ENCODE assay signal across 10 mouse cellular contexts in genomic region chr15:78597729-78598128, GRCm38 (mm10). TPM values are rescaled to one million over a fixed set of nuclear protein-coding genes. Genes with fewer than 3 reads are reported as not detected.
DNase-seq lines count a peak whose midpoint lies in the region; ATAC-seq lines count a peak whose summit lies in the region.
"Had no signal": no experiment of that assay in that cellular context is flagged by ENCODE, and none has a peak within 500 bp of the region (broad histone marks: within the 10 kb centered on the region; RNA-seq: fewer than 3 reads in every experiment).

No protein-coding gene starts in this region.

- H3K4me1 ChIP-seq in limb, embryonic 13.5 days: no peaks in the 10 kb centered on the region
- H3K4me1 ChIP-seq: embryonic facial prominence, embryonic 13.5 days; limb, embryonic 15.5 days had no signal

- ATAC-seq in limb, embryonic 13.5 days (ENCODE audit: low FRiP score, low read depth): no peak
- ATAC-seq in monocyte, adult 5-6 weeks (replicated peaks; ENCODE audit: insufficient number of reproducible peaks, low FRiP score, low TSS enrichment, poor library complexity, severe bottlenecking): peak; percentile 37

- no peaks in the 10 kb centered on the region for H3K36me3 ChIP-seq in limb, embryonic 13.5 days
- H3K36me3 ChIP-seq: embryonic facial prominence, embryonic 13.5 days; limb, embryonic 15.5 days had no signal

- H3K27ac ChIP-seq in limb, embryonic 13.5 days: no peak overlapping the region
- H3K27ac ChIP-seq: embryonic facial prominence, embryonic 13.5 days; limb, embryonic 15.5 days had no signal

- no peaks in the 10 kb centered on the region; the same call in 1 of the 2 replicates for H3K9me3 ChIP-seq in limb, embryonic 13.5 days
- H3K9me3 ChIP-seq: embryonic facial prominence, embryonic 13.5 days; limb, embryonic 15.5 days had no signal

- H3K4me2 ChIP-seq in limb, embryonic 13.5 days (replicated peaks): no peak overlapping the region
- H3K4me2 ChIP-seq: embryonic facial prominence, embryonic 13.5 days; limb, embryonic 15.5 days had no signal

- peak overlapping the region; percentile 13; the same call in 1 of the 2 replicates for H3K9ac ChIP-seq in limb, embryonic 13.5 days
- H3K9ac ChIP-seq: embryonic facial prominence, embryonic 13.5 days; limb, embryonic 15.5 days had no signal

- 61% methylated on average over 4 of the region's 4 CpGs for WGBS in limb, embryonic 13.5 days

- no peak overlapping the region for H3K4me3 ChIP-seq in limb, embryonic 13.5 days
- H3K4me3 ChIP-seq: embryonic facial prominence, embryonic 13.5 days had no signal

- no peaks in the 10 kb centered on the region for H3K27me3 ChIP-seq in limb, embryonic 13.5 days
- H3K27me3 ChIP-seq: embryonic facial prominence, embryonic 13.5 days; limb, embryonic 15.5 days had no signal

- DNase-seq in gastrocnemius, postnatal 10 days: peak; percentile 43
- DNase-seq in gastrocnemius, postnatal 4 days (ENCODE audit: low spot score in 2 of 2): no peak
- peak; percentile 33 to 42 for DNase-seq in adrenal gland, postnatal 36 days
- no peak for DNase-seq in ovary, adult 18-20 months (ENCODE audit: low spot score)
- no peak for DNase-seq in testis, postnatal 14 days (ENCODE audit: low spot score)
- DNase-seq in cerebellum, adult 9-10 months: no peak

RNA-seq across cellular contexts. Expression of gene Cyth4, which starts 0.9 kb away (rescaled TPM):
- 1 to 10 TPM; 3.1 to 7.7 TPM for total RNA-seq in gastrocnemius, postnatal 10 days (2021)
- 10 to 100 TPM in 1 of 2 experiments, 1 to 10 TPM in 1; 8.6 to 10.1 TPM for total RNA-seq in gastrocnemius, postnatal 4 days (2021)
- 10 to 100 TPM in 1 of 2 experiments, 1 to 10 TPM in 1; 6.8 to 10.2 TPM for total RNA-seq in adrenal gland, postnatal 36 days (2021)
- polyA plus RNA-seq in limb, embryonic 13.5 days (2015; fragmentation: Nextera tagmentation; extraction: Ambion mirVana): 8.0 and 8.7 TPM in 2 replicates
- 298 to 420 TPM (median 312 TPM) in 3 replicates for total RNA-seq in monocyte, adult 5-6 weeks (2017)

RNA-seq across cellular contexts. Expression of gene Rac2, which starts 25.1 kb away (rescaled TPM):
- total RNA-seq in gastrocnemius, postnatal 10 days (2021): 10 to 100 TPM in 1 of 2 experiments, 1 to 10 TPM in 1; 1.7 to 12.4 TPM
- total RNA-seq in gastrocnemius, postnatal 4 days (2021): 10 to 100 TPM in 1 of 2 experiments, 1 to 10 TPM in 1; 4.6 to 10.2 TPM
- total RNA-seq in adrenal gland, postnatal 36 days (2021): 1 to 10 TPM; 3.3 to 3.7 TPM
- 11.3 and 12.5 TPM in 2 replicates for polyA plus RNA-seq in limb, embryonic 13.5 days (2015; fragmentation: Nextera tagmentation; extraction: Ambion mirVana)
- total RNA-seq in monocyte, adult 5-6 weeks (2017): 125 to 216 TPM (median 199 TPM) in 3 replicates

RNA-seq across cellular contexts. Expression of gene Sstr3, which starts 53.2 kb away (rescaled TPM):
- under 1 TPM in 1 of 2 experiments, not detected in 1; 0.40 TPM for total RNA-seq in gastrocnemius, postnatal 10 days (2021)
- total RNA-seq in gastrocnemius, postnatal 4 days (2021): under 1 TPM in 1 of 2 experiments, not detected in 1; 0.05 TPM
- total RNA-seq in adrenal gland, postnatal 36 days (2021): under 1 TPM; 0.30 to 0.70 TPM
- polyA plus RNA-seq in limb, embryonic 13.5 days (2015; fragmentation: Nextera tagmentation; extraction: Ambion mirVana): not detected in 2 replicates
- total RNA-seq in monocyte, adult 5-6 weeks (2017): 0.10 to 0.29 TPM in 2 of 3 replicates, not detected in the other
- polyA plus RNA-seq: embryonic facial prominence, embryonic 13.5 days had no signal

Comparison
In these comparisons a context has a peak if more than half of its experiments do, and no peak if none do; other contexts are left out.
1. DNase-seq: peak in gastrocnemius, postnatal 10 days (single experiment) and adrenal gland, postnatal 36 days (2 of 2); none in gastrocnemius, postnatal 4 days (0 of 2), ovary, adult 18-20 months (single experiment), testis, postnatal 14 days (single experiment) and cerebellum, adult 9-10 months (single experiment).
2. RNA of gene Cyth4, which starts 0.9 kb away (total RNA-seq): 298 to 420 TPM in monocyte, adult 5-6 weeks; 6.8 to 10.2 TPM in adrenal gland, postnatal 36 days, 8.6 to 10.1 TPM in gastrocnemius, postnatal 4 days and 3.1 to 7.7 TPM in gastrocnemius, postnatal 10 days; every median in the first group is over 10 times any median in the second.